Mouse (Mus musculus): Measurements from ENCODE around the gene Gimap5.

DNA sequence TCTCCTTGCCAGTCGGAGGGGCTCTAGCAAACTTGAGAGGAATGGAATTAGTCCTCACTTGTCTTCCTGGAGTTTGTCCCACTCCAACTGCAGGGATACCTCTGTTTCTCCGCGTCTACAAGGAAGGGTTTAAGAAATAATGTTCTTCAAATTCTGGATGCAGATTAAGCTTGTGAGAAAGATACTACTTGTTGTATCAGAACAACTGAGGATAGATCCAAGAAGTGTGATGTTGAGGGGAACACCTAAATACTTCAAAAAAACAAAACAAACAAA is 6.3 kb upstream of the Gimap5 start:
- TF ChIP-seq CTCF (IDR thresholded peaks at IDR 0.05; ENCODE audit: control insufficient read depth, insufficient read depth, low read length): no peak
- TF ChIP-seq POLR2A (IDR thresholded peaks at IDR 0.05; ENCODE audit: borderline replicate concordance, control insufficient read depth, low read depth, low read length): no peak
